Mouse (Mus musculus): ENCODE data around the gene Kbtbd13. TPM values are rescaled to one million over a fixed set of nuclear protein-coding genes. Genes with fewer than 3 reads are reported as not detected.

Kbtbd13 gene
- polyA plus RNA-seq, 1 experiment from 2014 or later = 0.16 TPM

DNA sequence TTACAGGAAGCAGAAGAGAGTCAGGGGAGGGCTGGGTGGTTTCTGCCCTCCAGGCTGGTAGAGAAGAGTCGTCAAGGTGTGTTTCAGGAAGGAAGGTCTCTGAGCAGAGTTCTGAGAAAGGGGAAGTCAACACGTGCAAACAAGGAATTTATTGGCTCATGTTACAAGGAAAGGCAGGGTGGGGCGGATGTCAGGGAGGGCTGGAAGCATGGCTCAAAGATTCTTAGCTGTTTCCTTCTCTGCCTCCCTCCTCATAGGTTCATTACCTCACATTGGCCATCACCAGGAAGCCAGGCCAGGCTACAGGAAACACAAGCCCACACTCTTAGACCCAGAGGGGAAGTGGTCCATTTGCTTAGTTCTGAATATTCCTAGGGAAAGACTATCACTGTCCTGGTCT, 32.9 kb upstream of the Kbtbd13 start:
- DNase-seq (ENCODE audit: low spot score, missing footprints) (no peak), ATAC-seq (ENCODE audit: low FRiP score) (no peak)
- no peak overlapping the region for H3K4me3 ChIP-seq (ENCODE audit: low read depth, low read length)
- no peak overlapping the region for H3K27ac ChIP-seq (ENCODE audit: low read depth, low read length)
- H3K9me3 ChIP-seq (ENCODE audit: control insufficient read depth, low read length) = no peaks in the 10 kb centered on the region
- no peaks in the 10 kb centered on the region for H3K27me3 ChIP-seq (ENCODE audit: control insufficient read depth, insufficient read depth, low read length)
- H3K4me2 ChIP-seq = no peak overlapping the region
- no peaks in the 10 kb centered on the region for H3K36me3 ChIP-seq (ENCODE audit: control insufficient read depth, insufficient read depth, low read length)
- no peaks in the 10 kb centered on the region for H3K4me1 ChIP-seq (ENCODE audit: control insufficient read depth, insufficient read depth, low read length)
- H3K9ac ChIP-seq (ENCODE audit: low read length) = no peak overlapping the region
- WGBS = 44% methylated on average over 3 of the region's 3 CpGs

DNA sequence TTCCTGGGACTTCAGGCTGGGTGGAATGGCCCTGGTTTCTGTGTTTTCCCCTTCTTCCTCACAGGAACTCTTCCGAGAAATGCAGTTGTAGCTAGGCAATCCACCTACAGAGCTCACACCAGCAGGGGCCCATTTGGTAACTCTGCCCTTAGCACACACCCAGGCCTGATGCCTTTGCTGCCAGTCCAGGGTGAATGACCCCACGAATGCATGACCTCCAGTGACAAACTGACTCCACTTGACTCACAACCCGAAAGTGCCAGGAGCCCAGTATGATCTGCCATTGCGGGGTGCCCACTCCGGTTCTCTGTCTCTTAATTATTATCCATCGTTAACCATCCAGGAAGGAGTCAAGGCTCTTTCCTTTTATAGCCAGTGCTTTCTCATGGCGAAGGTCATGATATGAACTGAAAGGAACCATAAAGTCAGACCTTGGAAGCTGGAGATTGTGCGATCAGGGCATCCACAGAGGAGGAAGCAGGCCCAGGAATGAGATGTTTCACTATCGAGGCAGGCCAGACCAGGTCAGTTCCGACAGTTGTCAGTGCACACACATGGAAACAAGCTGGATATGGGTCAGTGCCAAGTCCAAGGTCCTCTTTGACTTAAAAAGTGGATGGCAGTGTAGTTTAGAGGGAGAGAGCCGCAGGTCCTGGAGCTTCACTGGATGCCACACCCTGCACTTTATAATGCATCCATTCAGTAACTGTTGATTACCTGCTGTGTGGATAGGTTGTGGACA, 31.5 kb upstream of the Kbtbd13 start, which contains the start of gene Slc51b:
Gene Slc51b (minus strand): TSS at position 196 of the 742 bp plus-strand sequence.
- H3K4me3 ChIP-seq (ENCODE audit: low read depth, low read length) = no peak within 1 kb of the TSS
- no peak within 1 kb of the TSS for H3K27ac ChIP-seq (ENCODE audit: low read depth, low read length)
- 83% methylated on average over 11 of the region's 11 CpGs for WGBS
- no peaks in the 10 kb centered on the region for H3K4me1 ChIP-seq (ENCODE audit: control insufficient read depth, insufficient read depth, low read length)
- no peaks in the 10 kb centered on the region for H3K27me3 ChIP-seq (ENCODE audit: control insufficient read depth, insufficient read depth, low read length)
- H3K9me3 ChIP-seq (ENCODE audit: control insufficient read depth, low read length) = no peaks in the 10 kb centered on the region
- no peaks in the 10 kb centered on the region for H3K36me3 ChIP-seq (ENCODE audit: control insufficient read depth, insufficient read depth, low read length)
- no peak within 1 kb of the TSS for H3K9ac ChIP-seq (ENCODE audit: low read length)
- ATAC-seq (ENCODE audit: low FRiP score) (no peak), DNase-seq (ENCODE audit: low spot score, missing footprints) (no peak)
- H3K4me2 ChIP-seq = no peak within 1 kb of the TSS

DNA sequence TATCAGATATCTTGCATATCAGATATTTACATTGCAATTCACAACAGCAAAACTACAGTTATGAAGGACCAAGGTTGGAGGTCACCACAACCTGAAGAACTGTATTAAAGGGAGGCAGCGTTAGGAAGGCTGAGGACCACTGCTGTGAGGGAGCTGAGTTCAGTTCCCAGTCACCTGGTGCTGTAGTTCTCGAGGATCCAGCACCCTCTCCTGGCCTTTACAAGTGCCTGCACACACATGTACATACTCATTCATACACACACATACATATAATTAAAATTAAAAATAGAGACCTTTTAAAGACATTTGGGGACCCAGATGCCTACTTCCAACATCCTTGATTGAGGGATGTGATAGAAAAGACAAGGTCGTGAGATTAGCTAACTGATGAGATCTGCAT, 28.2 kb upstream of the Kbtbd13 start:
- no peaks in the 10 kb centered on the region for H3K27me3 ChIP-seq (ENCODE audit: control insufficient read depth, insufficient read depth, low read length)
- H3K4me3 ChIP-seq (ENCODE audit: low read depth, low read length) = no peak overlapping the region
- no peak overlapping the region for H3K4me2 ChIP-seq
- H3K9ac ChIP-seq (ENCODE audit: low read length) = no peak overlapping the region
- WGBS = 78% methylated on average over 3 of the region's 3 CpGs
- H3K4me1 ChIP-seq (ENCODE audit: control insufficient read depth, insufficient read depth, low read length) = no peaks in the 10 kb centered on the region
- no peaks in the 10 kb centered on the region for H3K36me3 ChIP-seq (ENCODE audit: control insufficient read depth, insufficient read depth, low read length)
- DNase-seq (ENCODE audit: low spot score, missing footprints) (no peak), ATAC-seq (ENCODE audit: low FRiP score) (no peak)
- no peak overlapping the region for H3K27ac ChIP-seq (ENCODE audit: low read depth, low read length)
- no peaks in the 10 kb centered on the region for H3K9me3 ChIP-seq (ENCODE audit: control insufficient read depth, low read length)

DNA sequence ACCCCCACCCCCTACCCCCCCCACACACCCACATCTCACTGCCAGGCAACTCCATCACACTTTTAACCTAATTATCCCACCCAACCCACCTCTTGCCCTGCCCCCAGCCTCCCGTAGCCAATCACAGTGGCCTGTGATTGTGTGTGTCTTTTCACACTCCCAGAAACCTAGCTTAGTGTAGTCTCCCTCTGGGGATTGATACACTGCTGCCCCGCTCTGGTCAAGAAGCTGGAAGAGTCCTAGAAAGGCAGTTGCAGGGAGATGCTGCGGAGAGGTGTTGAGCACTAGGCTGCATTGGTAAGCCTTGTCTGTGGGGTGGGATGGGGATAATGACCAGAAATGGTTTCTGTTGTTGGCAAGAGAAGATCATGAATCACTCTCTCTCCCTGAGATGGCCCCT, 26.3 kb upstream of the Kbtbd13 start:
- H3K4me3 ChIP-seq (ENCODE audit: low read depth, low read length) = no peak overlapping the region
- DNase-seq (ENCODE audit: low spot score, missing footprints) = no peak
- no peaks in the 10 kb centered on the region for H3K9me3 ChIP-seq (ENCODE audit: control insufficient read depth, low read length)
- 55% methylated on average over 3 of the region's 3 CpGs for WGBS
- H3K36me3 ChIP-seq (ENCODE audit: control insufficient read depth, insufficient read depth, low read length) = no peaks in the 10 kb centered on the region
- ATAC-seq (ENCODE audit: low FRiP score) = no peak
- no peaks in the 10 kb centered on the region for H3K4me1 ChIP-seq (ENCODE audit: control insufficient read depth, insufficient read depth, low read length)
- H3K4me2 ChIP-seq = no peak overlapping the region
- no peak overlapping the region for H3K27ac ChIP-seq (ENCODE audit: low read depth, low read length)
- H3K27me3 ChIP-seq (ENCODE audit: control insufficient read depth, insufficient read depth, low read length) = no peaks in the 10 kb centered on the region
- no peak overlapping the region for H3K9ac ChIP-seq (ENCODE audit: low read length)

DNA sequence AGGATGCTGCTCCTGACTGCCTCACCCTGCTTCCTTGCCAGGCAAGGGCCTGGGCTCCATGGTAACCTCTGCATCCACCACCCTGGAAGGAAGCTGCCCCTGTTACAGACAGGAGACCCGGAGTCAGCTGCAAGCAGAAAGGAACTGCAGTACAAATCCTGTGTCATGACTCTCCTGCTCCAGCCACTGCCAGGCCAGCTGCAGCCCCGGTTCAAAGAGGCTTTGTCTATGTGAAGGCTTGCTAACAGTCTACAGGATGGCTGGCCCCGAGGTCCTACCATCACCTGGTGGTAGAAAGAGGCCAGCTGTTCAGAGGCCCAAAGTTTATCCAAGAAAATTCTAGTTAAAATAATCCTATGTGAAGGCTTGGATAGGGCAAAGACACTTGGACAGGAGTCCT, 19.9 kb upstream of the Kbtbd13 start:
- no peak overlapping the region for H3K9ac ChIP-seq (ENCODE audit: low read length)
- H3K27me3 ChIP-seq (ENCODE audit: control insufficient read depth, insufficient read depth, low read length) = no peaks in the 10 kb centered on the region
- H3K4me1 ChIP-seq (ENCODE audit: control insufficient read depth, insufficient read depth, low read length) = no peaks in the 10 kb centered on the region
- no peak for ATAC-seq (ENCODE audit: low FRiP score)
- WGBS = 85% methylated on average over 3 of the region's 3 CpGs
- no peak overlapping the region for H3K27ac ChIP-seq (ENCODE audit: low read depth, low read length)
- H3K4me3 ChIP-seq (ENCODE audit: low read depth, low read length) = no peak overlapping the region
- DNase-seq (ENCODE audit: low spot score, missing footprints) = no peak
- no peak overlapping the region for H3K4me2 ChIP-seq
- H3K9me3 ChIP-seq (ENCODE audit: control insufficient read depth, low read length) = no peaks in the 10 kb centered on the region
- H3K36me3 ChIP-seq (ENCODE audit: control insufficient read depth, insufficient read depth, low read length) = no peaks in the 10 kb centered on the region

DNA sequence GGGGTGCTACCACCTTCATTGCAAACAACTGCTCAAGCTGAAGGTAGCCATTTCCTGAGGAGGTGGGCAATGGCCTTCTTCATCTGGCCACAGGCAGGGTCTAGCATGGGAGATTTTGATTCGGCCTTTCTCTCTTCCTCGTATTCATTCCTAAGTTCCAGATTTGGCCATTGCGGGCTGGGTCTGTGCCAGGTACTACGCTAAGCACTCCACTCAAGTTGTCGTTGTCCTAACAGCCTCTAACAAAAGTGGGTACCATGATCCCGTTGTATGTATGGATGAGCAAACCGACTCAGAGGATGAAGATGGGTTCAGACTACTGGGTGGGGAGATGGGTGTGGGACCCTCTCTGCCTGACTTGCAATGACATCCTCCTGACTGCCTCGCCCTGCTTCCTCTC, 18.9 kb upstream of the Kbtbd13 start:
- Histone ChIP-seq H3K27me3 (ENCODE audit: control insufficient read depth, insufficient read depth, low read length) (no peaks in the 10 kb centered on the region), H3K27ac (ENCODE audit: low read depth, low read length) (no peak overlapping the region), H3K9me3 (ENCODE audit: control insufficient read depth, low read length) (no peaks in the 10 kb centered on the region), H3K4me3 (ENCODE audit: low read depth, low read length) (no peak overlapping the region), H3K9ac (ENCODE audit: low read length) (no peak overlapping the region), H3K36me3 (ENCODE audit: control insufficient read depth, insufficient read depth, low read length) (no peaks in the 10 kb centered on the region), H3K4me2 (no peak overlapping the region), H3K4me1 (ENCODE audit: control insufficient read depth, insufficient read depth, low read length) (no peaks in the 10 kb centered on the region)
- DNase-seq (ENCODE audit: low spot score, missing footprints) (no peak), ATAC-seq (ENCODE audit: low FRiP score) (no peak)
- 93% methylated on average over 8 of the region's 8 CpGs for WGBS

DNA sequence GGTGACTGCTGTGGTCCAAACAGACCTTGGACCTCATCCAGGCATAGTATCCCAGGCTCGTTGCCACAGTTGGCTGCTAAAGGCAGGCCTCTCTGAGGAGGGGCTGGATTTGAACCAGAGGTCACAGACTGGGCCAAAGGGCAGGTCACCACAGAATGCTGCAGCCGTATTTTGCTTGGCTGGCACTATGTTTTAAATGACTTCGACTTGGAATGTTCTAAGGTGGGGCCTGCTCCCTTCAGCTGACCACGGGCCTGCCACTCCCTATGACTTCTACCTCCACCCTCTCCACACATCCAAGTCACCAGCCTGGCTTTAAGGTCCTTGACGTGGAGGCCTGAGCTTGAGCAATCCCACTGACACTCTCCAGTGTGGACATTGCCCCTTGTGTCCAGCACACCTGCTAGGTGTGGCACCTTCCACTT, 17.4 kb upstream of the Kbtbd13 start:
- Histone ChIP-seq H3K36me3 (ENCODE audit: control insufficient read depth, insufficient read depth, low read length) (no peaks in the 10 kb centered on the region), H3K4me2 (no peak overlapping the region), H3K4me3 (ENCODE audit: low read depth, low read length) (no peak overlapping the region), H3K27me3 (ENCODE audit: control insufficient read depth, insufficient read depth, low read length) (no peaks in the 10 kb centered on the region), H3K4me1 (ENCODE audit: control insufficient read depth, insufficient read depth, low read length) (no peaks in the 10 kb centered on the region), H3K9me3 (ENCODE audit: control insufficient read depth, low read length) (no peaks in the 10 kb centered on the region), H3K9ac (ENCODE audit: low read length) (no peak overlapping the region), H3K27ac (ENCODE audit: low read depth, low read length) (no peak overlapping the region)
- WGBS = 68% methylated on average over 5 of the region's 5 CpGs
- no peak for ATAC-seq (ENCODE audit: low FRiP score)
- no peak for DNase-seq (ENCODE audit: low spot score, missing footprints)

DNA sequence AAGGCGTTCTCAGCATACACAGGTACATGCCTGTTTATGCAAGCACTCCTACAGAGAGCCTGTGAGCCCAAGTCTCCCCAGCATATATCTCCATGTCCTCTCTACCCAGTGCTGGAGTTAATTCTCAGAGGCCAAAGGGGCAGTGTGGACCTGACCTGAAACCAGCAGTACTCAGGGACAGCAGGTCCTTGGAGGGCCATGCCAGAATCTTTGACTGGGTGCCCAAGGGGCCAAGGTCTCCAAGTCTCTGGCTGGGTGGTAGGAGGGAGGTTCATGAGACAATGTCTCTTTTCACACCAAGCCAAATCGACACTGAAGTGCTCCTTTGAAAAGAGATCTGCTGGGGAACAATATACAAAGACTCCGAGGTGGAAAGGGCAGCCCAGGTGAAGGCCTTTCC, 16.4 kb upstream of the Kbtbd13 start:
- 75% methylated on average over 3 of the region's 3 CpGs for WGBS
- no peak overlapping the region for H3K4me2 ChIP-seq
- no peaks in the 10 kb centered on the region for H3K27me3 ChIP-seq (ENCODE audit: control insufficient read depth, insufficient read depth, low read length)
- ATAC-seq (ENCODE audit: low FRiP score) (no peak), DNase-seq (ENCODE audit: low spot score, missing footprints) (no peak)
- no peaks in the 10 kb centered on the region for H3K36me3 ChIP-seq (ENCODE audit: control insufficient read depth, insufficient read depth, low read length)
- no peaks in the 10 kb centered on the region for H3K9me3 ChIP-seq (ENCODE audit: control insufficient read depth, low read length)
- H3K9ac ChIP-seq (ENCODE audit: low read length) = no peak overlapping the region
- no peak overlapping the region for H3K27ac ChIP-seq (ENCODE audit: low read depth, low read length)
- no peaks in the 10 kb centered on the region for H3K4me1 ChIP-seq (ENCODE audit: control insufficient read depth, insufficient read depth, low read length)
- H3K4me3 ChIP-seq (ENCODE audit: low read depth, low read length) = no peak overlapping the region

DNA sequence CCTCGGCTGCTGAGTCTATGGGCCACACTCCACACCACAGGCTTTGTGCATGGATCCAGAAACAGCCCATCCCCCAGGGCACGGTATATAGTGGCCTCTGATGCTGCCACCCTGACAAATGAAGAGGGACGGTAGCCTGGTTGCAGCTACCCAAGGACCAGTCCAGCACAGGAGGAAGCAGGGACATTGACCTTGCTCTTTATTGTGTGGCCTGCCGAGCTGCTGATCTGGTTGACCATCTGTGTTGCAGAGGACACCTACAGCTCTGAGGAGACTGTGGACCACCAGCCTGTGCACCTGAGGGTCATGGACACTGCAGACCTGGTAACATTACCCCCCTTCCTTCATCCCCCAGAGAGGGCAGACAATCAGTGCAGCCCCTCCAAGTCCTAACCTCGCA, 15.9 kb upstream of the Kbtbd13 start:
- H3K4me2 ChIP-seq = no peak overlapping the region
- H3K27me3 ChIP-seq (ENCODE audit: control insufficient read depth, insufficient read depth, low read length) = no peaks in the 10 kb centered on the region
- no peaks in the 10 kb centered on the region for H3K4me1 ChIP-seq (ENCODE audit: control insufficient read depth, insufficient read depth, low read length)
- WGBS = 84% methylated on average over 5 of the region's 5 CpGs
- DNase-seq (ENCODE audit: low spot score, missing footprints) (no peak), ATAC-seq (ENCODE audit: low FRiP score) (no peak)
- H3K36me3 ChIP-seq (ENCODE audit: control insufficient read depth, insufficient read depth, low read length) = no peaks in the 10 kb centered on the region
- H3K4me3 ChIP-seq (ENCODE audit: low read depth, low read length) = no peak overlapping the region
- H3K9ac ChIP-seq (ENCODE audit: low read length) = no peak overlapping the region
- no peaks in the 10 kb centered on the region for H3K9me3 ChIP-seq (ENCODE audit: control insufficient read depth, low read length)
- no peak overlapping the region for H3K27ac ChIP-seq (ENCODE audit: low read depth, low read length)
